Mouse (Mus musculus): ENCODE data around the gene Chst8. TPM values are rescaled to one million over a fixed set of nuclear protein-coding genes. Genes with fewer than 3 reads are reported as not detected.
A peak's percentile ranks its signal among the peaks of the same experiment; 100 is the strongest.

Gene Chst8
- total RNA-seq, 2 experiments from 2014 or later = 20.9 to 22.0 TPM

DNA sequence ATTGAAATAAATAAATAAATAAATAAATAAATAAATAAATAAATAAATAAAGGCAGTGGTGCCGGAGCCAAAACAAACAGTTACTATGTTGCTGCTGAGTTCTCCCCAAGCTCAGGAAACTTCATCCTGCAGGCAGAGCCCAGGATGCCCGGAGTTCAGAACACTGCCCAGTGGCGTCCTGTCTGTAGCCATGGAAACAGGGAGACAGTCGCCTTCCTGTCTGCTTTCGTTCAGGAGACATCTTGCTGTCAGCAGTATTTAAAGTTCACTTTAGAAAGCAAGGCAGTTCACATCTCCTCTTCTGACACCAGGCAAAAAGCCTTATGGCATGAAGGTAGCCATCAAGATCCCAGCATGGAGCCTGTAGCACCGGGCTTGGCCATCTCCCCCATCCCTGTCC is 8.0 kb upstream of the Chst8 start:
- no peak for TF ChIP-seq CTCF (IDR thresholded peaks at IDR 0.05)
- no peak for DNase-seq (ENCODE audit: extremely low spot score in 1 of 2, low spot score in 2 of 2)
- intact Hi-C loops (cut with DNase I) = no loop called here
- Histone ChIP-seq H3K27ac (no peak overlapping the region), H3K4me3 (no peak overlapping the region)

GRCm38 (mm10) chr7:34819796-34820195 is 7.3 kb upstream of the Chst8 start:
- no peak overlapping the region for H3K27ac ChIP-seq
- peak; percentile 67 to 72 for DNase-seq (ENCODE audit: extremely low spot score in 1 of 2, low spot score in 2 of 2)
- H3K4me3 ChIP-seq = no peak overlapping the region
- TF ChIP-seq CTCF (IDR thresholded peaks at IDR 0.05) = no peak
- intact Hi-C loops (cut with DNase I) = no loop called here

GRCm38 (mm10) chr7:34818660-34819059 is 6.1 kb upstream of the Chst8 start:
- Histone ChIP-seq H3K27ac (no peak overlapping the region), H3K4me3 (no peak overlapping the region)
- intact Hi-C loops (cut with DNase I) = no loop called here
- DNase-seq (ENCODE audit: extremely low spot score in 1 of 2, low spot score in 2 of 2) = no peak
- no peak for TF ChIP-seq CTCF (IDR thresholded peaks at IDR 0.05)

GRCm38 (mm10) chr7:34816981-34817380 is 4.5 kb upstream of the Chst8 start:
- Histone ChIP-seq H3K4me3 (no peak overlapping the region), H3K27ac (no peak overlapping the region)
- TF ChIP-seq CTCF (IDR thresholded peaks at IDR 0.05) = no peak
- DNase-seq (ENCODE audit: extremely low spot score in 1 of 2, low spot score in 2 of 2) = no peak
- intact Hi-C loops (cut with DNase I) = no loop called here

GRCm38 (mm10) chr7:34814801-34815200 is 2.3 kb upstream of the Chst8 start:
- no peak overlapping the region for H3K4me3 ChIP-seq
- DNase-seq (ENCODE audit: extremely low spot score in 1 of 2, low spot score in 2 of 2) = no peak
- intact Hi-C loops (cut with DNase I) = loop anchor here (5.0 kb wide), 1 partner anchor 212 kb away; no protein-coding TSS in a partner anchor
- H3K27ac ChIP-seq = no peak overlapping the region
- TF ChIP-seq CTCF (IDR thresholded peaks at IDR 0.05) = no peak

GRCm38 (mm10) chr7:34811531-34812526 is 682 bp downstream of the Chst8 start:
- DNase-seq (ENCODE audit: extremely low spot score in 1 of 2, low spot score in 2 of 2) = peak in 1 of 2 experiments; percentile 24
- H3K4me3 ChIP-seq = peak overlapping the region; percentile 67
- peak overlapping the region; percentile 47 for H3K27ac ChIP-seq
- no peak for TF ChIP-seq CTCF (IDR thresholded peaks at IDR 0.05)
- intact Hi-C loops (cut with DNase I) = loop anchor here (2.0 to 5.0 kb wide), 4 partner anchors 37 to 215 kb away; partner anchors contain the start of gene Pepd

DNA sequence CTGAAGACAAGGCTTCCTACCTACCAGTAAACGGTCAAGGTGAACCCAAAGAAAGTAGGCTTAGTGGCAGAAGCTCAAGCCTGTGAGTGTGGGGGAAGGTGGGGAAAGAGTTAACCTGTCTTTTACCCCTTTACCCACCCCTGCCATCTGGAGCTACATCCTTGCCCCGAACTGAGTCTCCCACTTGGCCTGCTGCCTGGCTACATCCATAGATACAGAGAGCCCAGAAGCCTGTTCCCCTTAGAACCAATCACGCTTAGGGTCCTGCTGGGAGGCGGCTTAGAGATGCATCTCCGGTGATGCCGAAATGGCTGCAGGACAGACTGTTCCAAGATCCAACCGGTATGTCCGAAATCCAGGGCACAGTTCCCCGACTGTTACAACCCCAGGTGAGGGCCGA is 1.5 kb downstream of the Chst8 start:
- Histone ChIP-seq H3K27ac (peak overlapping the region; percentile 47; the same call in 1 of the 2 replicates), H3K4me3 (peak overlapping the region; percentile 67)
- intact Hi-C loops (cut with DNase I) = loop anchor here (5.0 kb wide), 1 partner anchor 216 kb away; no protein-coding TSS in a partner anchor
- no peak for DNase-seq (ENCODE audit: extremely low spot score in 1 of 2, low spot score in 2 of 2)
- no peak for TF ChIP-seq CTCF (IDR thresholded peaks at IDR 0.05)

DNA sequence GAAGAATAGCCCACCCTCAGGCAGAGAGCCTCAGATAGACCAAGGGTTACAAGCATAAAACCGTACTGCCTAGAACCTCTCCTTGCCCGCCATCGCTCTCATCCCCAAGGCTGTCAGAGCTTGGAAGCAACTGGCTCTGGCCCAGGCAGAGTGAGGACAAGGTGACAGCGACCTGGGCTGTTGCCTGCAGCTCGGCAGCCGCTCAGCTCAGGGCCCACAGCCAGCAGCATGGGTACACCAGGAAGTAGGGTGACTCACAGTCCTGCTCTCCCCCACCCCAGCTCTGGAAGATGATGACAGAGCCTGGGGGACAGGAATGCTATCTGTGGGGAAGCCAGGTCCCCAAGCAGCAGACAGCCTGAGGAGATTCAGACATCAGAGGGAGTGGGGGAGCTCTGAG is 6.2 kb downstream of the Chst8 start:
- intact Hi-C loops (cut with DNase I) = no loop called here
- no peak for TF ChIP-seq CTCF (IDR thresholded peaks at IDR 0.05)
- DNase-seq (ENCODE audit: extremely low spot score in 1 of 2, low spot score in 2 of 2) = peak; percentile 47 to 57
- no peak overlapping the region for H3K27ac ChIP-seq
- H3K4me3 ChIP-seq = no peak overlapping the region

DNA sequence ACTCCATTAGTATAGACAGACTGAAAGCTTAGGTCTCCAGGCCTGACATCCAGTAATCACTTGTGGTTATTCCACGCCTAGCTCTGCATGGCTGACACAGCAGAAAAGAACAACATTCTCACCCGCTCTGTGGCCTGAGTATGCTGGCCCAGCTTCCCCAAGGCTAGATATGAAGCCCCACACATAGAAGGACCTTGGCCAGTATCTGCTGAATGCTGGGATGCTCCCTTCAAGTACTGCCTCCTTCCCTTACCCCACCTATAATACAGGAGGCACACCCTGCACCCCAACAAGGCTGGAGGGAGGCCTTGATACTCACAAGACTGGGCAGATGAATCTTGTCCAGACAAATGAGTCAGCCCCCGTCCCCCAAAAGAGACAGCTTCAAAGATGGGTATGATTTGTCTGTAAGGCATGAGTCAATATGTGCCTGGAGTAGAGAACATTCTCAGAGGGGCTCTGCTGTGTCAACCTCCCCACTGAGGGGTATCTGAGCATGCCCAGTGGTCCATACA is 6.8 kb downstream of the Chst8 start:
- no peak overlapping the region for H3K27ac ChIP-seq
- intact Hi-C loops (cut with DNase I) = no loop called here
- H3K4me3 ChIP-seq = no peak overlapping the region
- DNase-seq (ENCODE audit: extremely low spot score in 1 of 2, low spot score in 2 of 2) = no peak
- no peak for TF ChIP-seq CTCF (IDR thresholded peaks at IDR 0.05)

GRCm38 (mm10) chr7:34805042-34805441 is 7.5 kb downstream of the Chst8 start:
- Histone ChIP-seq H3K27ac (no peak overlapping the region), H3K4me3 (no peak overlapping the region)
- DNase-seq (ENCODE audit: extremely low spot score in 1 of 2, low spot score in 2 of 2) = no peak
- no peak for TF ChIP-seq CTCF (IDR thresholded peaks at IDR 0.05)
- intact Hi-C loops (cut with DNase I) = no loop called here

- TF ChIP-seq CTCF (IDR thresholded peaks at IDR 0.05) = no peak
- Histone ChIP-seq H3K27ac (no peak overlapping the region), H3K4me3 (no peak overlapping the region)
- DNase-seq (ENCODE audit: extremely low spot score in 1 of 2, low spot score in 2 of 2) = no peak
- intact Hi-C loops (cut with DNase I) = no loop called here
Measured at GRCm38 (mm10) chr7:34799950-34800511, 12.5 kb downstream of the Chst8 start.

DNA sequence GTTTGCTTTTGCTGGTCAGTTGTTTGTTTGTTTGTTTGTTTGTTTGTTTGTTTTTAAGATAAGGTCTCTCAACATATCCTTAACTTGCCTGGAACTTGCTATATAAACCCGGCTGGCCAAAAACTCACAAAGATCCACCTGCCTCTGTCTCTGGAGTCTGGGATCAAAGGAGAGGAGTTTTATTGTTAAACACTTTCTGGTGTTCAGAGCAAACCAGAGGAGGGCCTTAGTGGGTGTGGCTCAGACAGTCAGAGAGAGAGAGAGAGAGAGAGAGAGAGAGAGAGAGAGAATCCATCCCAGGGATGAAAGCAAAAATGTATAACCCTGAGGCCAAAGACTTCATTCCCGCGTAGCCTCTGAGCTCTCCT is 13.1 kb downstream of the Chst8 start:
- intact Hi-C loops (cut with DNase I) = no loop called here
- DNase-seq (ENCODE audit: extremely low spot score in 1 of 2, low spot score in 2 of 2) = no peak
- no peak overlapping the region for H3K4me3 ChIP-seq
- no peak for TF ChIP-seq CTCF (IDR thresholded peaks at IDR 0.05)
- no peak overlapping the region for H3K27ac ChIP-seq
